Mouse (Mus musculus): Measurements from ENCODE around the gene Wnt6.

Gene Wnt6

DNA sequence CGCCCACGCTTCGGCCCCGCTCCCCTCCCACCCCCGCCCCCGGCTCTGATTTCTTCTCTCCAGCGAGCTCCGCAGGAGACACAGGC is at the start of gene Wnt6:
Wnt6 (plus strand) TSS at position 48 of the 86 bp plus-strand sequence.
- DNase-seq (ENCODE audit: low spot score): no peak

GRCm38 (mm10) chr1:74723748-74724147 is 47.9 kb upstream of the Wnt6 start:
- no peak for DNase-seq (ENCODE audit: low spot score)

GRCm38 (mm10) chr1:74726114-74726513 is 45.6 kb upstream of the Wnt6 start:
- no peak for DNase-seq (ENCODE audit: low spot score)

DNA sequence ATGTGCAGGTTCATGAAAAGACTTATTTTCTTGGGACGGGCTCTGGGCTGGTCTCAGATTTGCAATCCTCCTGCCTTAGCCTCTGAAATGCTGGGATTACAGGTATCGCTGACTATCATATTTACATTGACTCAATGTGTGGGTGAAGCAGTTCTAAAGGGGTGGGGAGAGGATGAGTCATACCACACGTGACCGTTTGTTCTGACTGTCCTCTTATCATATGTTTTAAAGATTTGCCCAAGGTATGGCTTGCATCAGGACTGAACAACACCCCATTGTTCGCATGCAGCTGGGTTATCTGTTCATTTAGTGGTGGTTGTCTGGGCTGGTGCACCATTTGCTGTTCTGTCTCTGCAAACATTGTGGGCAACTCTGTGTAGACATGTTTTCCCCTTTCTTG is 45.0 kb upstream of the Wnt6 start:
- no peak for DNase-seq (ENCODE audit: low spot score)

GRCm38 (mm10) chr1:74728446-74728845 is 43.2 kb upstream of the Wnt6 start:
- no peak for DNase-seq (ENCODE audit: low spot score)

- DNase-seq (ENCODE audit: low spot score): no peak
These were observed 34.7 kb upstream of the Wnt6 start for GRCm38 (mm10) chr1:74736977-74737376.

DNA sequence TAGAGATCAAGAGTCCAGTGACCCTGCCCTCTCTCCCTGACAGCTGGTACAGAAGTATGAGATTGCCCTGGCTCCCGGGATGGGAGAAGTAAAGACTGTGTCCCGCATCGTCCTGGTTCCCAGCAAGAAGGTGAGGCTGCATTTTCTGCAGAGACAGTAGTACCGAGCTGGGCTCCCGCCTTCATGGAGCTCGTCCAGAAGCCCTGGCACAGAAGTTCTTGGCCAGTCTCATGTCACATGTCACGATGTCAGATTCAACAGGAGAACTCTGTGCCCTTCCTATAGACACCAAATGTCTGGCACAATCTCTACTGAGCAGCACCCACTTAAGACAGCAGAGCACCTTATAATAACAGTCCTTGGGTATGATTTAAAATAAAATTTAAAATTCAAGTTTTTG is 34.2 kb upstream of the Wnt6 start:
- no peak for DNase-seq (ENCODE audit: low spot score)

- no peak for DNase-seq (ENCODE audit: low spot score)
These were observed 30.8 kb upstream of the Wnt6 start for GRCm38 (mm10) chr1:74740846-74741245.

DNA sequence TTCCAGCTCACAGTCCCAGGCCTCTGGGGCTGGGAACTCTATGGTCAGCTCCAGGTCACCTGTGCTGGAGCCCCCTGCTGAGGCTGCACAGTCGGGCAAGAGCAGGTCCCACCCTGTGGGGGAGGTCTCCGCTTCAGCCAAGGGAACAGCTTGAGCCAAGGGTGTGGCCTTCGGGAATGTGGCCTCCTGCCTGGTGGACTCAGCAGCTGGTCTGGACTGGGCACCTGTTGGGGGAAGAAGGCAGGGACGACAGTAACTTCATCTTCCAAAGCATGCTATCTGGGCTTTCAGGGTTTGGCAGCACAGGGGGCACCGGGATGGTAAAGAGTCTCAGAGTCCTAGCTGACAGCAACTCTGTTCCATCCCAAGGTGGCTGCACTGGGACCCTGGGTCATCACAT is 24.4 kb upstream of the Wnt6 start:
- DNase-seq (ENCODE audit: low spot score): no peak

DNA sequence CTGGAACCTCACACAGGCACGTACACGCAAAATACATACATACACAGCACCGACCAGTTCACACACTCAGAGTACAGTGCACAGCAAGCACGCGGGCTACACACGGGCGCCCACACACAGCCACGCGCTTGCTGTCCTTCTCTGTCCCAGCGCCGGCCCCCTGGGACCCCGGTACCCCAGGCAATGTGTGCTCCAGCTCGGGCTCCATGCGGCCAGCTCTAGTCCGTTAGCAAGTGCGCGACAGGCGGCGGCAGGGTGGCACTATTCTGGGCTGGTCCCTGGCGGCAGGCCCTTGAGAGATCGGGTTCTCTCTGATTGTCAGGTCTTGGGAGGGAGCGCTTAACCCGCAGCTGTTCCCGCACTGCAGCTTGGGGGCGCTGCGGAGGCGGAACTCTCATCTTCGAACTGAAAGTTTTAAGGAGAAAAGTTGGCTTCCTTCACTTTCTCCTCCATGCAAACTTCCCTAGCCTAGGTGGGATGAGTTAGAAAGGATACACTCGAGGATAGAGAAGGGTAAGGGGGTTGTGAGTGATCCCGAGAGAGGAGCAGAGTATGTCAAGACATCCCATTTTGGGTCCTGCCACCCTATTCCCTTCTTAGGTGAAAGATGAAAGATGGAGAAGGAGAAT is 22.9 kb upstream of the Wnt6 start, which contains the start of gene Prkag3:
Prkag3 (minus strand) TSS at position 579 of the 629 bp plus-strand sequence.
- no peak for DNase-seq (ENCODE audit: low spot score)

DNA sequence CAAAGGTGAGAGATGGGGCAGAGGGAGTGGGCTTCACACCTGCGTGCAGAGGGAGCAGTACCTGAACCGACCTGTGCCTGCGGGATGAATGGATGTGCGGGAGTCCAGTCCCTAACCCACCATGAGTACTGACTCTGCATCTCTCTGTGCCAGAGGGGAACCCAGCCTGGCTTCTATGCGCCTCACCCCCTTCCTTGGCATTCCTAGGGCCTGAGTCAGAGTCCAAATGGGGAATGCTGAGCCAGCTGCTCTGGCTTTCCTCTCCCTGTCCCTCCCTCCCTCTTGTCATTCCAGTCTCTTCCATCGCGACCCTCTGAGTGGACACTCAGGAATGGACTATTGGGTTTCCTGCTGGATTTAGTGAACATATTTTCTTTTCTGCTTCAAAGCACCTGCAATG is 22.4 kb upstream of the Wnt6 start:
- peak; percentile 47 for DNase-seq (ENCODE audit: low spot score)

DNA sequence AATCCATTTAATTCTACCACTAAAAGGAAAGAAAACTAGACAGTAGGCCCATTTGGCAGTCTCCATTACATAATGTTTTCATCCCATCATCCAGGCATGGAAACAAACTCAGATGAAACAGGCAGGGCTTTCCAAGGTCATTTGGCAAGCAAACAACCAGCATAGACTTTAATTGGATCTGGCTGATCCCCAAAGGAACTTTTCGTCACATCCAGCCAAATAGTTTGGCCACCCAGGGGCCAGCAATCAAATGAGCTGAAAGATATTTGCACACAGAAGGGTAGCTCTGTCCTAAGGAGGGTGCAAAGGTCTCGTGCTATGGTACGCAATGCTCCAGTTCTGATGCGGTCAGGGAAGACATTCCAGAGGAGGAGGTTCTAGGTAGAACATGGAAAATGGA is 21.0 kb upstream of the Wnt6 start:
- no peak for DNase-seq (ENCODE audit: low spot score)

- no peak for DNase-seq (ENCODE audit: low spot score)
These were observed 19.5 kb upstream of the Wnt6 start for GRCm38 (mm10) chr1:74752150-74752549.

DNA sequence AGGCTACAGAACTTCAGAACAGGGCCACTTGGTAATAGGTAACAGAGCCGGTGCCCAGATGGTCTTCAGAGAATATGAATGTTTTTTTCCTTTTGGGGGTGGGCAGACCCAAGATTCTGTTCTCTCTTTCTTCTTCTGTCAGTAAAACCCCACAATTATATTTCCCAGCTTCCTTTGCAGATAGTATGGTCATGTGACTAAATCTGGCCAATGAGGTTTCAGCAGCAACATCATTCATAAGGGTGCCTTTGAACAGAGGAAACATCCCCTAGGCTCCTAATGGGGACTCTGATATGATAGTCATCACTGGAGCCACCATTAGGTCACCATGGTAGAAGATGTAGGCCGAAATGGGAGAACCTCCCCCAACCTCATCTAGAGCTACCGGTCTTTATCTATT is 18.9 kb upstream of the Wnt6 start:
- no peak for DNase-seq (ENCODE audit: low spot score)

GRCm38 (mm10) chr1:74753266-74753974 is 18.3 kb upstream of the Wnt6 start:
- no peak for DNase-seq (ENCODE audit: low spot score)

- DNase-seq (ENCODE audit: low spot score): no peak
These were observed 17.4 kb upstream of the Wnt6 start for GRCm38 (mm10) chr1:74754175-74754785.

GRCm38 (mm10) chr1:74759773-74760172 is 11.9 kb upstream of the Wnt6 start:
- DNase-seq (ENCODE audit: low spot score): no peak

- no peak for DNase-seq (ENCODE audit: low spot score)
These were observed 8.6 kb upstream of the Wnt6 start for GRCm38 (mm10) chr1:74763081-74763480.

DNA sequence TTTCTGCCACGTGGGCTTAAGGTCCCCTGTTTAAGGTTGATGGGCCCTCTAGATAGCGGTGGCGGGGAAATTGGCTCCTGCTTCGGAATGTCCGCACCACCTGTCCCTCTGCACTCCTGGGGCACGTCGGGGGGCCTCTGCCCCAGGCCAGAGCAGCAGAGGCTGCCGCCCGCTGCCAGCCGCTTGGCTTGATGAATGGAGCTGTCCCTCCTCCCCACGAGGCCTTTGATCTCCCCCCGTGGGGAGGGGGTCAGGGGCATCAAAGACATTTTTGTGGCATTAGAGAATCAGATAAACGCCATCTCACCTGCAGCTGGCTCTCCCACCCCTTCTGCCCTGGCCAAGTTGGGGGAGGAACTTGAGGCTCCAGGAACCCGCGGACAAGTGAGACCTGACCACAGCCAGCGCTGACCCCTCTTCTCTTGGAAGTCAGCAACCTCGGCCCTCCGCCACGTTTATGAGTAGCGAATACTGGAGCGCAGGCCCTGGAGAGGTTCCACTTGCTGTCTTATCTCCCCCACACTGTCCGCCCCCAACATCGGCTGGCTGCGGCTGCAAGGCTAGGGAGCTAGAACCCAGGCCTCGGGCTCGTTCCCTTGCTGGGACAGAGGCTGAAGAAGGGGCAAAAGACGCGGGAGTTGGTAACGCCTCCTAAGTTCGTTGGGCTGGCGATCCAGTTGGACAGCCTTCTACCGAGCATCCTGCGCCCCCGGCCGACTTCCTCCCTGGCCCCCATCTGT is 795 bp upstream of the Wnt6 start:
- DNase-seq (ENCODE audit: low spot score): no peak

DNA sequence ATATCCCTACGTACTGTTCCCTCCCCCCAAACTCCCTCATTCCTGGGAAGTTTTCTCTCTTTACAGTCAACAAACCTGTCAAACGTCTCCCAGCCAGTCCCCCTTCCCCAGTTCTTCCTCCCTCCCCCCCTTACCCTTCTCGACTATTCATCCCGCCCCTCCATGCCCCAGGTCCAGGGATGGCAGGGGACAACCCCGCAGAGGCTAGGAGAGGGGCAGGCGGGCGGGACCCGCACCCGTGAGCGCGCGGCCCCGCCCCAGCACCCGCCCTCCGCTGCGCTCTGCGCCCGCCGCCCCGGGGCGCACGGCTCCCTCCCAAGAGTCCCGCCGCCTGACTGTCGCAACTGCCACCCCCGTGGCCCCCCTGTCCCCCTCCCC is 236 bp upstream of the Wnt6 start:
- DNase-seq (ENCODE audit: low spot score): no peak

- no peak for DNase-seq (ENCODE audit: low spot score)
These were observed 384 bp downstream of the Wnt6 start for GRCm38 (mm10) chr1:74771931-74772620.

DNA sequence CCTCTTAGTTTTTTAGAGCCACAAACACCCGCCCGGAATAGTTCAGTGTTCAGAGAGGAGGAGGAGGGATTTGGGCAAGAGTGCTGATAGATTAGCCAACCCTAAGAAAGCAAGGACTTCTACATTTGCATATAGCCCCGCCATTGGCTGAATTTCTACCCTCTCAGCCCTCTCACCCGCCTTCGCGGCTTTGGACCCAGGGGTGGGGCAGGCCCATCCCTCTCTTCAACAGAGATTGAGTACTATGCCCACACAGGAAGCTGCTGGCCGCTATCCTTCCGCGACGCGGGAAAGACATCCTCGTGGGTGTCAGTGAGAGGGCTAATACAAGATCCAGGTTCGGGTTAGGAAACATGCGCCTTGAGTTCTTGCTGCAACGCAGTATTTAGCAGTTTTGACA is 1.4 kb downstream of the Wnt6 start:
- peak; percentile 89 for DNase-seq (ENCODE audit: low spot score)

DNA sequence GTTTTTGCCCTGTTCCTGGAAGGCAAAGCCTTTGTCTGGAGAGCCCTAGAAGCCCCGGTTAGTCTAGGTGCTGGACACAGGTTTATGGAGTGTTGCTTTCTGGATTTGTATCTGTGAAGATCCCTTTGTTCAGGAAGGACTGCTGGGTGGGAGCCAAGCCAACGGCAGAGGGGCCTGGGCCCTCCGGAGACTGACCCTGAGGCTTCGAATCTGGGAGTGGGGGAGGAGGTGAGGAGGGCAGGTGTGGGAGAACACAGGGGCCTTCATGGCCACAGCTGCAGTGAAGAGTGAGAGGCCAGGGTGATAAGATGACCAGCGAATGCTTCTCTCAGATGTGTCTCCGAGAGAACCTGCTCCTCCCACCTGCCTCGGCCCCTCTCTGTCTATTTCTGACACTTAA is 2.4 kb downstream of the Wnt6 start:
- no peak for DNase-seq (ENCODE audit: low spot score)
